Mouse (Mus musculus): Measurements from ENCODE around the gene Fgfr2.

DNA sequence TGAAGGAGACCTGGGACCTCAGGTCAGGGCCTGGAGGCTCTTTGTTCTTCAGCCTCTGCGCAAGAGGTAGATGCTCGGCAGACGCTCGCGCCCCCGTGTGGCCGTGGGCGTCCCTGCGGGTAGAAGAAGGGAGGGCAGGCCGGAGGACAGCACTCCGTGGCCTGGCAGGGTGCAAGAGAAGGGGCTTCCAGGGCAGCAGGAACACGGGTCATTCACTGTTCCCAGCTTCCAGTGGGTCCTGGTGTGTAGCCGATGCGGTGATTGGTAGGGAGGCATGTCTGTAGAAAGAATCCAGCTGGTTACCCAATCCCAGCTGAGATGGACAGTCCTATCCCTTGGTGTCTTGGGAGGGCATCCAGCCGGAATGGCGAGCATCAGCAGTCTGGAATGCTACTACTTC lies 2849.9 kb downstream of the Fgfr2 start:
- TF ChIP-seq CTCF (IDR thresholded peaks at IDR 0.05; ENCODE audit: borderline replicate concordance, insufficient read depth, low read length) (peak; percentile 84), POLR2A (IDR thresholded peaks at IDR 0.05; ENCODE audit: low read depth, low read length) (no peak)
